Comparison of ENCODE assay signal across 12 mouse cellular contexts in genomic region chr2:35598819-35599218, GRCm38 (mm10).
"Had no signal": no experiment of that assay in that cellular context is flagged by ENCODE, and none has a peak within 500 bp of the region (broad histone marks: within the 10 kb centered on the region; RNA-seq: fewer than 3 reads in every experiment).

No protein-coding gene starts in this region.

- DNase-seq: kidney, postnatal 25 days; layer of hippocampus, adult 9-11 months; liver; liver, embryonic 13.5 days; lung, adult 18-20 months; right cerebral cortex, postnatal 14 days; thymus, adult 2 months; thymus, postnatal 25 days had no signal

- ATAC-seq: midbrain, embryonic 16.5 days had no signal

- H3K9ac ChIP-seq: limb, embryonic 12.5 days; liver, embryonic 13.5 days; midbrain, embryonic 12.5 days; stomach, embryonic 15.5 days had no signal

- H3K36me3 ChIP-seq: limb, embryonic 12.5 days; liver, embryonic 13.5 days; midbrain, embryonic 12.5 days had no signal

- H3K27me3 ChIP-seq: limb, embryonic 12.5 days; stomach, embryonic 15.5 days had no signal

- H3K4me1 ChIP-seq: liver, embryonic 13.5 days had no signal

- H3K27ac ChIP-seq: limb, embryonic 12.5 days; liver, embryonic 13.5 days; midbrain, embryonic 12.5 days; stomach, embryonic 15.5 days had no signal

- H3K4me3 ChIP-seq: limb, embryonic 12.5 days; liver, embryonic 13.5 days; midbrain, embryonic 12.5 days; stomach, embryonic 15.5 days had no signal

- H3K4me2 ChIP-seq: limb, embryonic 12.5 days; liver, embryonic 13.5 days; midbrain, embryonic 12.5 days; stomach, embryonic 15.5 days had no signal

- H3K9me3 ChIP-seq: limb, embryonic 12.5 days; liver, embryonic 13.5 days; midbrain, embryonic 12.5 days; stomach, embryonic 15.5 days had no signal
